Mouse (Mus musculus): ENCODE results near the gene Dyrk2. TPM values are rescaled to one million over a fixed set of nuclear protein-coding genes. Genes with fewer than 3 reads are reported as not detected.
A peak's percentile ranks its signal among the peaks of the same experiment; 100 is the strongest.

Dyrk2 gene
- polyA plus RNA-seq, 1 experiment from 2014 or later: 13.9 TPM

DNA sequence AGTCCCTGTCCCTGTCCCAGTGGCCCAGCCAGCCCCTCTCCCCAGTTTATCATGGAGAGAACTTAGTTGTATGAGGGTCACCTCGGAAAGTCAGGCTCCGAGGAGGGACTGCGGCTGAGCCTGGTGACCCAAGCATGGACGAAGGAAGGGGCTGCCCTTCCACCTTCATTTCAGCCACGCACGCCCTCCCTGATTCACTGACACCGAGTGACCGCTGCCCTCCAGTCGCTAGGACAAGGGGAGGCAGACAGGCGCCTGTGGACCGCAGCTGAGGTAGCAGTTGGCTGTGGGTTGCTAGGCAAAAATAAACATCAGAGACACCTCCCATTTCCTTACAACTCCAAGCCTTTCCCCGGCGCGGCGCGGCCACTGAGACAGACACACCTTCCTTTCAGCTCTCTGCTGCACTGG is 413 bp downstream of the Dyrk2 start:
- Histone ChIP-seq H3K4me3 (ENCODE audit: low read depth, low read length) (peak overlapping the region; percentile 92), H3K27ac (ENCODE audit: low read depth) (peak overlapping the region; percentile 97), H3K4me2 (ENCODE audit: low read length) (peak overlapping the region; percentile 96), H3K9me3 (ENCODE audit: control insufficient read depth, low read length) (no peaks in the 10 kb centered on the region), H3K27me3 (replicated peaks; ENCODE audit: control insufficient read depth, insufficient read depth, low read length) (no peaks in the 10 kb centered on the region), H3K9ac (ENCODE audit: low read length) (peak overlapping the region; percentile 98), H3K36me3 (ENCODE audit: control insufficient read depth, insufficient read depth, low read length) (peaks cover 6% of the 10 kb centered on the region; the same call in 1 of the 2 replicates), H3K4me1 (replicated peaks; ENCODE audit: control insufficient read depth, insufficient read depth, low read length) (peaks cover 19% of the 10 kb centered on the region)
- WGBS: under 1% methylated on average over 16 of the region's 16 CpGs
- DNase-seq (ENCODE audit: low spot score) (peak; percentile 92), ATAC-seq (replicated peaks; ENCODE audit: low FRiP score, low TSS enrichment, low read depth) (peak; percentile 75)

DNA sequence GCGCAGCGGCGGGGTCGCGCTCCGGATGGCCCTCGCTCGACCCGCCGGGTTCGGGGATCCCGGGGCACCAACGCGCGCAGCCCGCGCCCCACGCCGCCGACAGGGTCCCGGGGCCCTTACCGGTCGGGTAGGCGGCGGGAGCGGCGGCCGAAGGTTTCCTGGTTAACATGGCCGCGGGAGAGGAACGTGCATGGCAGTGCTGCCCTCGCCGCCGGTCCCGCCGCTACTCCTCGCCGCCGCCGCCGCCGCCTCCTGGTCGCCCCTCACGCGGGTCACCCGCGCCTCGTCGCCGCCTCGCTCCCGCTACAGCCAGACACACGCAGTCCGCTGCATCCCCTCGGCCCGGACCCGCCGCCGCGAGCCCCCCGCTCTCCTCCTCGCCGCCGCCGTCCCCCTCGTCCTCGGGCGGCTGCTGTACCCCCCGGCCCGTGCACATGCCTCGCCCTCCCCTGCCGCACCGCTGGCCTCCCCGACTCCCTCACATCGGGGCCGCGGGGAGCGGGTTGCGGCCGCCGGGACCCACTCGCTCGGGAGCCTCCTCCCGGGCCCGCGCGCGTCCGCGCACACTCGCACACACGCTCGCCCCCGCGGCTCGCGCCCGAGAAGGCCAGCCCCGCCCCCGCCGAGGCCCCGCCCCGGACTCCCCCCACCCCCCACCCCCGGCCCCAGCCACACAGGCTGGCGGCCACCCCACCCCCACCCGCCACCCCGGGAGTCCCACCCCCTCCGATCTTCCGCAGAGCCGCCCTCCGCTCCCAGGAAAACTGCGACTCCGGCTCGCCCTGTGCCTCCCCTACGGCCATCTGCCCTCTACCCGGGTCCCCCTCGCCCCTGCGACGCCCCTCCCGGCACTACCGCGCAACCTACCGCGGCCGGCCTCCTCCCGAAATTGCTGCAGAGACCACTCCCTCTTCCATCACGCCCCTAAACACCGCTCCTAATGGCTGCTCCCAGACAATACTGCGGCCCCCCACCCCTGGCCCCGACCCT is 1.1 kb downstream of the Dyrk2 start:
- ATAC-seq (replicated peaks; ENCODE audit: low FRiP score, low TSS enrichment, low read depth): peak; percentile 81
- Histone ChIP-seq H3K36me3 (ENCODE audit: control insufficient read depth, insufficient read depth, low read length) (peaks cover 12% of the 10 kb centered on the region; the same call in 1 of the 2 replicates), H3K27me3 (replicated peaks; ENCODE audit: control insufficient read depth, insufficient read depth, low read length) (no peaks in the 10 kb centered on the region), H3K4me3 (ENCODE audit: low read depth, low read length) (peak overlapping the region; percentile 92), H3K4me2 (ENCODE audit: low read length) (peak overlapping the region; percentile 96), H3K9ac (ENCODE audit: low read length) (peak overlapping the region; percentile 98), H3K27ac (ENCODE audit: low read depth) (peak overlapping the region; percentile 97), H3K4me1 (replicated peaks; ENCODE audit: control insufficient read depth, insufficient read depth, low read length) (peaks cover 19% of the 10 kb centered on the region), H3K9me3 (ENCODE audit: control insufficient read depth, low read length) (no peaks in the 10 kb centered on the region)
- WGBS: 1% methylated on average over 75 of the region's 130 CpGs
- DNase-seq (ENCODE audit: low spot score): peak; percentile 93

DNA sequence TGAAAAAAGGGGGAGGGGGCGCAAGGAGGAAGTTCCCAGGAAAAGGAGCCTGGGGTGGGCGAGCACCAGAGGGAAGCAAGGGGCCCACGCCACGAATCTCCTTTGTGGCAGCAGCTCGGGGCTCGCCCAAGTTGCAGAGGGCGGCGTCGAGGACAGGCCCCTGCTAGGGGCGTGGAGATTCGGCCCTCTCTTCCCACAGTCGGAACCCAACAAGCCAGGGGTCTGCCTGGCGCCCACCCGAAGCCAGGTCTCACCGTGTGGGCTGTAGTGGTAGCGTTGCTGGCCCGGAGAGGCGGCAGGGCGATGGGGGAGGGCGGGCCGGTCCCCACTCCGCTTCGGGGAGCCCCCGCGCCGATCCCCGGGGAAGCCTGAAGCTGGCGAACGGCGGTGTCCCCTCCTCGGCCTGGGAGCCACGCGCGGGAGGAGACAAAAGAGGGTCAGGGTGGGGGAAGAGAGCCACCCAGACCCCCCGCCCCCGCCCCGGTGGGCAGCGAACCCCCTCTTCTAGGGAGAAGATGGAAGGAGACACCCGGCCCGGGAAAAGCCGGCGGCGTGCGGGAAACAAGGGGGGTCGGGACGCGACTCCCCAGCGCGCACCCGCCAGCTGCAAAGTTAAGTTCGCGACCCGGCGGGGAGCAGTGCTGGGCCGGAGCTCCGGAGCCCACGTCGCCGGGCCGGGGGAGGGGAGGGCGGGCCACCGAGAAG is 2.0 kb downstream of the Dyrk2 start:
- H3K9ac ChIP-seq (ENCODE audit: low read length): peak overlapping the region; percentile 98
- peak; percentile 77 for DNase-seq (ENCODE audit: low spot score)
- no peaks in the 10 kb centered on the region for H3K27me3 ChIP-seq (replicated peaks; ENCODE audit: control insufficient read depth, insufficient read depth, low read length)
- peaks cover 19% of the 10 kb centered on the region for H3K4me1 ChIP-seq (replicated peaks; ENCODE audit: control insufficient read depth, insufficient read depth, low read length)
- H3K36me3 ChIP-seq (ENCODE audit: control insufficient read depth, insufficient read depth, low read length): peaks cover 19% of the 10 kb centered on the region
- under 1% methylated on average over 52 of the region's 62 CpGs for WGBS
- ATAC-seq (replicated peaks; ENCODE audit: low FRiP score, low TSS enrichment, low read depth): peak; percentile 31
- peak overlapping the region; percentile 96 for H3K4me2 ChIP-seq (ENCODE audit: low read length)
- H3K27ac ChIP-seq (ENCODE audit: low read depth): peak overlapping the region; percentile 97
- no peaks in the 10 kb centered on the region for H3K9me3 ChIP-seq (ENCODE audit: control insufficient read depth, low read length)
- H3K4me3 ChIP-seq (ENCODE audit: low read depth, low read length): peak overlapping the region; percentile 92

DNA sequence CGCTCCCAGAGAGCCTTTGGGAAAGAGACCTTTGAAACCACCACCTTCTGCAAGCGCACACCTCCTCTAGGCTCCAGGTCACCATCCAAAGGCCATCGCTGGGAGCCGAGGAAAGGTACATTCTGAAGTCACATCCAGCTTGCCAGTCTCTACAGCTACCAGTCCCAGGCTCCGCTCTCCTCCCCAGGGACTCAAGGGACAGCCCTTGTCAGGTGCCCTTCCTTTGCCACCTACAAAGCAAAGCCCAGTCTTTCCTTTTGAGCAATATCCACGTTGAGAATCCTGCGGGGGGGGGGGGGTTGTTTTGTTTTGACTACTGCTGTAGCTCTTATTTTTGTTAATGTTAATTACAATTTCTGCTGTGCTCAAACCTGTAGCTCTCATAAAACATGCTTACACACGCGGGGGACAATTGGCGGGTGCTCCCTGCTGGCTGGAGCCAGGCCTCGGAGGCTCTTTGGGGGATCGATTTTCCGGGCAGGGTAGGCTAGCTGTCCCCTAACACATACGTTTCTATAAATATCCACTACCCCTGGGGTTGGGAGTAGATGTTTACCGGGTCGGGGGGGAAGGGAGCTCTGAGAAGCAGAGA is 2.6 kb downstream of the Dyrk2 start:
- peak overlapping the region; percentile 96 for H3K4me2 ChIP-seq (ENCODE audit: low read length)
- H3K27ac ChIP-seq (ENCODE audit: low read depth): peak overlapping the region; percentile 97
- peaks cover 24% of the 10 kb centered on the region for H3K36me3 ChIP-seq (ENCODE audit: control insufficient read depth, insufficient read depth, low read length)
- ATAC-seq (replicated peaks; ENCODE audit: low FRiP score, low TSS enrichment, low read depth): peak; percentile 2; the same call in 1 of the 2 replicates
- peak overlapping the region; percentile 92 for H3K4me3 ChIP-seq (ENCODE audit: low read depth, low read length)
- peak; percentile 68 for DNase-seq (ENCODE audit: low spot score)
- H3K9ac ChIP-seq (ENCODE audit: low read length): peak overlapping the region; percentile 98
- no peaks in the 10 kb centered on the region for H3K27me3 ChIP-seq (replicated peaks; ENCODE audit: control insufficient read depth, insufficient read depth, low read length)
- WGBS: 10% methylated on average over 16 of the region's 16 CpGs
- H3K4me1 ChIP-seq (replicated peaks; ENCODE audit: control insufficient read depth, insufficient read depth, low read length): peaks cover 19% of the 10 kb centered on the region
- no peaks in the 10 kb centered on the region for H3K9me3 ChIP-seq (ENCODE audit: control insufficient read depth, low read length)

DNA sequence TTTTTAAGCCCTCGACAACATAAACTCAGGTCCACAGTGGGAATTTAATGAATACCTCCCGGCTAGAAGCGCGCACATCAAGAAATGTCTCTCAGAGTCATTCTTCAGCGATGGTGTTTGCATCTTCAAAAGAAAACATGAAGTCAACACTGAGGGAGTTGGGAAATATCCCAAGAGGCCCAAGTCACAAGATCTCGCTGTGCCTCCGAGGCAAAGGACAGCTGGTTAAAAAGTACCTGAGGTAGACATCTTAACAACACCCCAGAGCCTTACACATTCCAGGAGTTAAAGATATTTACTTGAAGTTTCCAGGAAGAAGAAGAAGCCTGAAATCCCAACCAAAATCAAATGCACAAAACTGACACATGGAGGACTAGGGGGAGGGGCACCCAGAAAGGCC is 5.0 kb downstream of the Dyrk2 start:
- DNase-seq (ENCODE audit: low spot score): no peak
- Histone ChIP-seq H3K9me3 (ENCODE audit: control insufficient read depth, low read length) (peaks cover 9% of the 10 kb centered on the region), H3K27me3 (replicated peaks; ENCODE audit: control insufficient read depth, insufficient read depth, low read length) (no peaks in the 10 kb centered on the region), H3K27ac (ENCODE audit: low read depth) (no peak overlapping the region), H3K36me3 (ENCODE audit: control insufficient read depth, insufficient read depth, low read length) (peaks cover 47% of the 10 kb centered on the region), H3K4me1 (replicated peaks; ENCODE audit: control insufficient read depth, insufficient read depth, low read length) (peaks cover 15% of the 10 kb centered on the region), H3K9ac (ENCODE audit: low read length) (no peak overlapping the region), H3K4me3 (ENCODE audit: low read depth, low read length) (no peak overlapping the region), H3K4me2 (ENCODE audit: low read length) (no peak overlapping the region)
- 89% methylated on average over 7 of the region's 7 CpGs for WGBS
- ATAC-seq (replicated peaks; ENCODE audit: low FRiP score, low TSS enrichment, low read depth): no peak

DNA sequence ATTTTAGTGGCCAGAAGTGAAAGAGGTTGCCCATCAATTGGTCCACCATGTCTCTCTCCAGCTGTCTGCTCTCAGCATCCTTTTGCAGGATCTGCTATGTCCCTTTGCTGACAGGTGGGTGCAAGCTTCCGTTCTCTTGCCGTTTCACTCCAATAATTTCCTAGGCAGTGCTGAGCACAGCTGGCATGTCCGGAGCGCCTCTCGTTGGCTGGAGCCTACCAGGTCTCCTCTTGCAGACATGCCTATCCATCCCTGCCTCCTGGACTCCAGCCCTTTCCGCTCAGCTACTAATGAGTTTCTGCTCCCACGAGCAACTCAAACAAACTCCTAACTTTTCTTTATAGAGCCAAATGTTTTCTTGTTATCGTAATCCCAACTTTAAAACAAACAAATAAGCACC is 6.4 kb downstream of the Dyrk2 start:
- H3K27ac ChIP-seq (ENCODE audit: low read depth): no peak overlapping the region
- H3K9ac ChIP-seq (ENCODE audit: low read length): no peak overlapping the region
- peaks cover 9% of the 10 kb centered on the region for H3K9me3 ChIP-seq (ENCODE audit: control insufficient read depth, low read length)
- H3K4me3 ChIP-seq (ENCODE audit: low read depth, low read length): no peak overlapping the region
- DNase-seq (ENCODE audit: low spot score): no peak
- ATAC-seq (replicated peaks; ENCODE audit: low FRiP score, low TSS enrichment, low read depth): no peak
- H3K27me3 ChIP-seq (replicated peaks; ENCODE audit: control insufficient read depth, insufficient read depth, low read length): no peaks in the 10 kb centered on the region
- WGBS: 90% methylated on average over 8 of the region's 8 CpGs
- H3K4me2 ChIP-seq (ENCODE audit: low read length): no peak overlapping the region
- H3K4me1 ChIP-seq (replicated peaks; ENCODE audit: control insufficient read depth, insufficient read depth, low read length): peaks cover 13% of the 10 kb centered on the region
- peaks cover 61% of the 10 kb centered on the region for H3K36me3 ChIP-seq (ENCODE audit: control insufficient read depth, insufficient read depth, low read length)

DNA sequence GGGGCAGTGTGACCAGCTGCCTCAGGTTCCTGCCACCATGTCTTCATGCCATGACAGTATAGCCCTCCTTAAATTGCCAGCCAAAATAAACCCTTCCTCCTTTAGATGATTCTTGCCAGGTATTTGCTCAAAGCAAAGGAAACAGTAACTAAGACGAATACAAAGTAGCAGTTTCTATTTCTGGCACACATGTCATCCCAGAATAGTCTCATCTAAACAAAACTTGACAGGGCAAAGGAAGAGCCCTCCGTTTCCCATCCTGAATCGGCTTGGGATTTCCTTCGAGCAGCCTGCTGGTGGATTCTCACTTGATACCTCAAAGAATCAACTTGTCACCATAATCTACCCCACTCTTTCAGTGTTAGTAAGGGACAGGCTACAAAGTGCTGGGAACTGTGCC is 7.8 kb downstream of the Dyrk2 start:
- DNase-seq (ENCODE audit: low spot score) (no peak), ATAC-seq (replicated peaks; ENCODE audit: low FRiP score, low TSS enrichment, low read depth) (no peak)
- Histone ChIP-seq H3K36me3 (ENCODE audit: control insufficient read depth, insufficient read depth, low read length) (peaks cover 69% of the 10 kb centered on the region), H3K4me1 (replicated peaks; ENCODE audit: control insufficient read depth, insufficient read depth, low read length) (peaks cover 13% of the 10 kb centered on the region), H3K27me3 (replicated peaks; ENCODE audit: control insufficient read depth, insufficient read depth, low read length) (no peaks in the 10 kb centered on the region), H3K9me3 (ENCODE audit: control insufficient read depth, low read length) (peaks cover 9% of the 10 kb centered on the region), H3K4me3 (ENCODE audit: low read depth, low read length) (no peak overlapping the region), H3K9ac (ENCODE audit: low read length) (no peak overlapping the region), H3K27ac (ENCODE audit: low read depth) (no peak overlapping the region), H3K4me2 (ENCODE audit: low read length) (no peak overlapping the region)
- WGBS: 59% methylated on average over 4 of the region's 4 CpGs

DNA sequence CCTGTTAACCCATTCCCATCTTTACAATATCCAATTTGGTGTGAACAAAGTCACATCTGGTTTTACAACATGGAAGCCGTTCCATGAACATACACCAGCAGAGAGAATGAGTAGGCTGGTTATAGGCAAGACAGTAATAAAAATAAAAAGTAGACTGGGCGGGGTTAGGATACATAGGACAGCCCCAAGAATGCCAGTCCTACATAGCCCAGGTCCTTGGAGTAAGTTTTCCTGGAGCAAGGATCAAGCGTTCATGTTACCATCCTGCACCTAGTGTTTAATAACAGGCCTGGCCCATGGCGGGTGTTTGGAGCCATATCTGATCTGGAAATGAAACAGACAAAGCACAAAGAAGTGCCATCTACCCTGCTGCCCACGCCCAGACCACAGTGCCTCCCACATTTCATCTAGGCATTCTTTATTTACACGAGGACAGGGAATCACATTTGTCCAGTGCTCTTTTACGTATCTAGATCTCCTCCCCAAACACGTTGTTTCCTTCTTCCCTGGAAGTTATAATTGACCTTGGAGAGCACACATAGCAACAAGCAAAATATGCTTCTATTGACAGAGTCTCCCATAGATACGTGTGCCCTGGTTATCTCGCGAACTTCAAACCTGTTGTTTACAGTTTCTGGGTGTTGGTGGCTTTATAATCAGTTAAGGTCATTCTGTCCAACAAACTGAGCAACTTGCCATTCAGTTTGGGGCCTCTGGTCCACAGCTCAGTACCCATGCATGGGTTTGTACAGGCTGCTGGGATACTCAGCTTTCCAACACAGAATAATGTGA is 8.6 kb downstream of the Dyrk2 start:
- ATAC-seq (replicated peaks; ENCODE audit: low FRiP score, low TSS enrichment, low read depth) (no peak), DNase-seq (ENCODE audit: low spot score) (no peak)
- Histone ChIP-seq H3K4me2 (ENCODE audit: low read length) (no peak overlapping the region), H3K4me3 (ENCODE audit: low read depth, low read length) (no peak overlapping the region), H3K9ac (ENCODE audit: low read length) (no peak overlapping the region), H3K27me3 (replicated peaks; ENCODE audit: control insufficient read depth, insufficient read depth, low read length) (no peaks in the 10 kb centered on the region), H3K36me3 (ENCODE audit: control insufficient read depth, insufficient read depth, low read length) (peaks cover 77% of the 10 kb centered on the region), H3K27ac (ENCODE audit: low read depth) (no peak overlapping the region), H3K4me1 (replicated peaks; ENCODE audit: control insufficient read depth, insufficient read depth, low read length) (peaks cover 6% of the 10 kb centered on the region), H3K9me3 (ENCODE audit: control insufficient read depth, low read length) (peaks cover 9% of the 10 kb centered on the region)
- 85% methylated on average over 11 of the region's 11 CpGs for whole genome bisulfite sequencing

Measured in intestine, embryonic 14.5 days (tissue).